Mouse (Mus musculus) embryo, embryonic 11.5 days (tissue): ENCODE results near the gene Atp2a2.

Source experiments
- DNase-seq: peaks from one replicate; pipeline ENCODE4 v3.0.0-alpha.2; 2012; ENCODE audit warnings: low read depth, low spot score

Gene Atp2a2

DNA sequence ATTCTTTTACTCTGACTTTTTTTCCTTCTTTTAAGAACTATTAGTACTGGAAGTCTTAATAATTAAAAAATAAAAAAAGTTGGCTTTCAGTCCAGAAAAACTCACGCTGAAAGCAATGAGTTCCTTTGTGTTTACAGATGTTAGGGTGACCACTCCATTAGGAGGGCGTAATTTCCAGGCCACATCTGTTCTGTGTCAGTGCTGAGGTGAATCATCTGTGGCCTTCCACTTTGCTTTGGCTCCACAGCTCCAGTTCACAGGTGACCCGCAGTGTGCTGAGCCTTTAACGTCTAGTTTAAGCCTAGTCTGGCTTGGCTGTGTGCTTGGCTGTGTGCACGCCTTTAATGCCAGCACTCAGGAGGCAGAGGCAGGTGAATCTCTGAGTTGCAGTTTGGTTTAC is 90.1 kb downstream of the Atp2a2 start:
- DNase-seq = no peak

DNA sequence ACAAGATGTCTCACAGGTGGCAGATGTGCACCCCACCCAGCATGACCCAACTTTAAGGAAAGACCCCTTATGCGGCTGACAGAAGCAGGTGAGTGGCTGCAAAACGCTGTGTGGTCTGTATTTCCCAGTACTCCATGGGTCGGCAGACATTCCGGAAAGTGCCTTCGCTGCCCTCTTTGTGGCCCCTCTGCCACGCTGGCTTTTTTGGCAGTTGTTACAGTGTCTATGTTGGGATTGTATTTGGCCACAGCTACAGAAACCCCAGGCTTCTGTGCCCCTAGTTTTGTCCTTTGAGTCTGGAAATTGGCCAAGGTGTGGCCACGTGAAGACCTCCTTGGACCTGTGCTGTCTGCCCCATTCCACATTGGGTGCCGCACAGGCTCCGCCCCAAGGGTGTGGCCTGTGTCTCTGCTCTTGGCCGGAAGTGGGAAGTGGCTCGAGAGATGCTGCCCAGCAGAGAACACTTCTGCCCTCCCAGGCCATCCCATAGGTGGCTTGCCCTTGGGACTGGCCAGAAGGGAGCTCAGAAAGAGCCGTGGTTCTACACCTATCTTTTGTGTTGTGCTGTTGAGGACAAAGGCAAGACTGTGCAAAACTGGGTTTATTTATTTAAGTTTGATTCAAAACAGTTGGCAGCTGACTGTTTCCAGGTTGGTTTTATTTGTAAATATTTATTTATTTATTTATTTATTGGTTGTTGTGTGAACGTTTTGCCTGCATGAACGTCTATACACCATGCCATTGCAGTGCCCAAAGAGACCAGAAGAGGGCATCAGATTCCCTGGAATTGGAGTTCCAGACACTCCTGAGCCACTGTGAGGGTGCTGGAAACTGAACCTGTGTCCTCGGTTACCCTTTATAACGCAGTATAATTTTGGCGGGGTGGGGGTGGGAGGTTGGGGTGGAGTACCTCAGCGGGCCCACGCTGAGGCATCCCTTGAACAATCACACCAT is 92.1 kb downstream of the Atp2a2 start:
- no peak for DNase-seq

DNA sequence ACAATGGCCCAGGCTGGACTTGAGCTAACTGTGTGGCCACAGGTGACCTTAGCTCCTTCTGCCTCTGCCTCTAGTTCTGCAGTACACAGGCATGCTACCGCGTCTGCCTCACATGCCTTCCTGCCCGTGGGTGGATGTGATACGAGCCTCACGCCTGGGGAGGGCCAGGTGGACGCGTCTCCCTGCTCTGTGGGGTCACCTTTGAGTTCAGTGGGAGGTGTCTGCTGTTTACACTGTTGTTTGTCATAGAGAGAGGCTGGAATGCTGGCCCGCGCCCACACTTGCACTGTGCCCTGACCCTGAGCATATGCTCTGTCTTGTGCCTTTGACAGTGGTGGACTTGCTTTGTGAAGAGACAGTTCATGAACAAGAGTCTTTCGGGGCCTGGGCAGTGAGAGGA is 96.5 kb downstream of the Atp2a2 start:
- DNase-seq = no peak
